Mouse (Mus musculus): ENCODE measurements at regions not wholly inside any gene's neighbourhood (a gene's known extent, or its start where the extent isn't known, plus 50 kb on each side); places are given as distances from the start of the nearest gene placed in this dataset.
"Not testable (repeated sequence)": the region's sequence is repeated elsewhere in the genome, so short reads cannot be mapped to it uniquely, and the experiment has no call there.

- DNase-seq (ENCODE audit: low read depth, low spot score): no peak
Measured at GRCm38 (mm10) chr1:128535537-128536150, 56.4 kb downstream of the Cxcr4 start.

DNA sequence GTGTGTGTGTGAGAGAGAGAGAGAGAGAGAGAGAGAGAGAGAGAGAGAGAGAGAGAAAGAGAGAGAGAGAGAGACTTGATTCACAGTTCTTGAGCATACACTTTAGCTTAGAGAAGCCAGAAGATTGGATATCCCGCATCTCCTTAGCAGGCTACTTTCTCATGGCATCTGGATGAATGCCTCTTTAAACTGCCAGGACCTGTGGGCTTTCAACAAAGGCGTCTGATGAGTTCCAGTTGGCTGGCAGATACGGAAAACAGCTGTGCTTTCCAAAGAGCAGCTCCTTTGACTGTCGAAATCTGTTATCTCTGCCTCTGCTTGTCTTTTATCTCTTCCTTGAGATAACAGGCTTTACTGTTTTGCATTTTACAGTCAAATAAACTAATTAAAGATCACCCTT lies 59.5 kb downstream of the Cxcr4 start:
- no peak for DNase-seq (ENCODE audit: low read depth, low spot score)

DNA sequence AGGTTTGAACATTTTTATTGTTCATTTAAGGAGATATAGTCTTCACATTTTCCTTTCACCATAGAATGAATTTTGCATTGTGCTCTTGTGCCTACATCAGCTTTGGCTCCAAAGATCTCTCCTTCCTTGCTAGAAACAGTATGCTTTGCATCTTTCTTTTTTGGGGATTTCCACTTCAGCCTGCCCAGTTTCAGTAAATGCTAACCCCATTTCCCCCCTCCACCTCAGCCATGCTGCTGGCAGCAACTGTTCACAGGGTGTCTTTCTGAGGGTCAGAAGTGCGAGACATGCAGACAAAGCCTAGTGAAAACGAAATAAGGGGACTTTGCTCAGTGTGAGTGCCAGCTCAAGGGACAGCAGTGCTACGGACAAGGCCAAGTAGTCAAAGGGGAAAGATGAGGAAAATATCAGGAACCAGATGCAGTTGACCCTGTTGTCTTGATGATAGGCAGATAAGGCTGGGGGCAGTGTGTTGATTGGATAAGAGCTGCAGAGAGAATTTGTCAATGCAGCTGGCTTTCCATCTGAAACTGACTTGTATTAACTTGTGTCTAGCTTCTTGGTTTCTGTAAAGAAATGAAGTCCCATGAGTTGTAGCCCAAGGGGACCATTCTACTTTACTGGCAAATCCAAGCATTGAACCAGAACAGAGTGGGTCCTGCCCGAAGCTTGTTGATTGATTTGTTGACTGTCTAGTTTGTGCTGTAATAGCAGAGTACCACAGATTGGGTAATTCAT lies 62.1 kb downstream of the Cxcr4 start:
- DNase-seq (ENCODE audit: low read depth, low spot score): no peak

- DNase-seq (ENCODE audit: low read depth, low spot score): no peak
Measured at GRCm38 (mm10) chr1:128519234-128519633, 72.9 kb downstream of the Cxcr4 start.

DNA sequence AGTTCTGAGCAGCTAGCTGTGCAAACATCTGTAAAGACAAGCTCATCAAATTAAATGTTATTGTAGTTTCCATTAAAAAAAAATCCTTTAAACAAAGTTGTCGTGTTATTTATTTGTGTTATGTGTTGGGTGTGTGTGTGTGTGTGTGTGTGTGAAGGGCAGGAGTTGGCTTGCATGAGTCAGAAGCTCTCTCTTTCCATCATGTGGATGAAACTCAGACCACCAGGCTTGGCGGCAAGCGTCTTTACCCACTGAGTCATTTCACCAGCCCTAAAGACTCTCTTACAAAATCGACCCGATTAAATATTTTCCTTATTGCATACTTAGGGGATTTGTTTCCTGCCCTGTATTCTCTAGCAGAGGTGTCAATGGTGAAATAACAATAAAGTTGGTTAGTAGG lies 73.6 kb downstream of the Cxcr4 start:
- no peak for DNase-seq (ENCODE audit: low read depth, low spot score)

DNA sequence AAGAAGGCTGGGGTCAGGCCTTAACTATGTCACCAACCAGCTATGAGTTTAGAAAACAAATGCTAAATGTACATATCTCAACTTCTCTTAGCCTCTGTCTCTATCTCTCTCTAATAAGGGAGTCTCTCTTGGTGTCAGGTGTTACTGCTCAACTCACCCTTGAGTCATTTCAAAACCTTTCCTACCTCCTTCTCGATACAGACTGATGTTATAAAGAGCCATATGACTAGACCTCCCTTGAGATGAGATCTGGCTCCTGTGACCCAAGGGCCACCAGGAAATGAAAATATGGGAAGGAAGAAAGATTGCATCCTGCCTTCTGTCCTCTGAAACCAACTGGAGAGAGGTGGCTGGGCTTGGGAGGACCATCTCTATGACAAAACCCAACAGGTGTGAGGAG lies 74.7 kb downstream of the Cxcr4 start:
- DNase-seq (ENCODE audit: low read depth, low spot score): no peak

- DNase-seq (ENCODE audit: low read depth, low spot score): no peak
Measured at GRCm38 (mm10) chr1:128514327-128514726, 77.8 kb downstream of the Cxcr4 start.

DNA sequence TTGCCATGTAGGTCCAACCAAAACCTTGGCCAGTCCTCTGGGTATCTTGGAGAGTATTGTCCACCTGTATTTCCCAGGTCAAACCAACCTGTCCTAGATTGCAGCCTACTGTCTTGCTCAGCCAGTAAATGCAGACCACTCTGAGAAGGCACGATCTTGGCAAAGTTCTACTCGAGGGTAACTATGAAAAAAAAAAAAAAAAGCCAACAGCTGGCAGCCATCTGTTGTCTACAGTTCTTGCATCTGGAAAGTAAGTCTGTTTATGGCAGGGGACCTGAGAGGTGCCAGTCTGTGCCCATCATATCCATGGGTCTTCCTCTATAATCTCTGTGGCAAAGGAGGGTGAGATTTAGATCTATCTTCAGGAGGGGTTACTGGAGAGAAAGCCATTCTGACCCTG lies 78.2 kb downstream of the Cxcr4 start:
- DNase-seq (ENCODE audit: low read depth, low spot score): no peak

DNA sequence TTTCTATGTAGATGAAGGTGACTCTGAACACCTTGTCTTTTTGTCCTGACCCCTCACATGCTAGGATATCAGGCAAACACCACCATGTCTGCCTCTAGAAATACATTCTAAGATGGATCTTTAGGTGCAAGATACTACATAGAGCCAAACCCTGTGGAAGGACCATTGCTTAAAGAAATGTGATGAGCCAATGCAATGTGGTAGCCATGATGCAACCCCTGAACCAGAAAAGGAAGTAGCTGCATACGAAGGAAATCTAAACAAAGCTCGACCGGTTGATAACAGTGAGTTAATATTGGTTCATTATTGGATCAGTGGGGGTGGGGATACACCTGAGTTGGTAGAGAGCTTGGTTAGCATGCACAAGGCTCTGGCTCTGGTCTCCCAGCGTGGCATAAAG lies 78.9 kb downstream of the Cxcr4 start:
- no peak for DNase-seq (ENCODE audit: low read depth, low spot score)

GRCm38 (mm10) chr1:128508816-128509461 lies 83.2 kb downstream of the Cxcr4 start:
- peak; percentile 14 for DNase-seq (ENCODE audit: low read depth, low spot score)

DNA sequence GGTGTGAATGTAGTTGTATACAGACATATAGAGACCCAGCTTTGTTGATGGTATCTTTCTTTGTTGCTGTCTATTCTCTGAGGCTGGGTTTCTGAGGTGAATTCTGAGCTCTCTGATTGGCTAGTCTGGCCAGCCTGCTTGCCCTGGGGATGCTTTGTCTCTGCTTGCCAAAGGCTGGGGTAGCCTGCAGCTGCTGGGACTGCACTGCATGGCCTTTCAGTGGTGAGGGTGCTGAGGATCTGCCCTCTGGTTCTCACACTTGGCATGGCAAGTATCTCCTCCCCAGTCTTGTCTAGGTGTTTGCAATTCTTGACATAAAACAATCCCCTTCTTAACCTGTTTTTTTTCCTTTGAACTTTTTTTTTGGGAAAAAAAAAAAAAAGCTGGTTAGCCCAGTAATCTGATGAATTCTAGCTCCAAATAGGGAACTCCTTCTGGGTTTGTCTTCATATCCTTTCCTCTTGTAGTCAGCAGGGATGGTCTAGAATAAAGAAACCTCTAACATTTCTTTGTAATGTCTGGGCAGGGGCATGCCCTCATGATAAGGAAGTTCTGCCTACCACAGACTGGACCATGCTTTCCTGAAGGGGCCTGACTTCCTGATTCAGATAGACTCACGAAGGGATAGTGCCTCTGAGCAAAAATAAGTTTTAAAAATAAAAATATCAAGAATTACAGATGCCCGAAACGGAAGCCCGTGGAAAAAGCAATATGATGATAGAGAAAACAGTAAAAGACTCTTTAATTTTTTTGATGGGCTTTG lies 85.4 kb downstream of the Cxcr4 start:
- no peak for DNase-seq (ENCODE audit: low read depth, low spot score)

DNA sequence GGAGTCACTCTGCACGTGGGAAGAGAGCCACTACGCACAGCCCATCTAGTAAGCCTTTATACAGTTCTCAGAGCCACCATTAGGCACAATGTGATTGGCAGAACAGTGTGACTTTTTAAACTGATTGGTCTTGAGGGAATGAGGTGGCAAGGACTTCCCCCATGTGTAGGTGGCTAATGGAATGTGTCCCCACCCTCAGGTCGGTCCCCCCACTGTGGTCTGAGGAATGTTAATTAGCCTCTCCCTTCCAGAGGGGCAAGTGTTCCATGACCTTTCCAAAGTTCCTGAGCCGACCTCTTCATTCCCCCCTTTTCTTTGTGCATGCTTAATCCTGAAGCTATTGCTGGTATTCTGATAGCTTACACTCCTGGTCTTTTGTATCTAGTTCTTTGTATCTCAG lies 87.2 kb upstream of the Dars start:
- no peak for DNase-seq (ENCODE audit: low read depth, low spot score)

GRCm38 (mm10) chr1:128498042-128498772 lies 81.0 kb upstream of the Dars start:
- DNase-seq (ENCODE audit: low read depth, low spot score): no peak

GRCm38 (mm10) chr1:128492251-128492650 lies 75.1 kb upstream of the Dars start:
- no peak for DNase-seq (ENCODE audit: low read depth, low spot score)

DNA sequence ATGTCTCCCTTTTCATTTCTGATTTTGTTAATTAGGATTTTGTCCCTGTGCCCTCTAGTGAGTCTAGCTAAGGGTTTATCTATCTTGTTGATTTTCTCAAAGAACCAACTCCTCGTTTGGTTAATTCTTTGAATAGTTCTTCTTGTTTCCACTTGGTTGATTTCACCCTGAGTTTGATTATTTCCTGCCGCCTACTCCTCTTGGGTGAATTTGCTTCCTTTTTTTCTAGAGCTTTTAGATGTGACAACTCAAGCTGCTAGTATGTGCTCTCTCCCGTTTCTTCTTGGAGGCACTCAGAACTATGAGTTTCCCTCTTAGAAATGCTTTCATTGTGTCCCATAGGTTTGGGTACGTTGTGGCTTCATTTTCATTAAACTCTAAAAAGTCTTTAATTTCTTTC lies 70.0 kb upstream of the Dars start:
- DNase-seq (ENCODE audit: low read depth, low spot score): not testable (repeated sequence)

DNA sequence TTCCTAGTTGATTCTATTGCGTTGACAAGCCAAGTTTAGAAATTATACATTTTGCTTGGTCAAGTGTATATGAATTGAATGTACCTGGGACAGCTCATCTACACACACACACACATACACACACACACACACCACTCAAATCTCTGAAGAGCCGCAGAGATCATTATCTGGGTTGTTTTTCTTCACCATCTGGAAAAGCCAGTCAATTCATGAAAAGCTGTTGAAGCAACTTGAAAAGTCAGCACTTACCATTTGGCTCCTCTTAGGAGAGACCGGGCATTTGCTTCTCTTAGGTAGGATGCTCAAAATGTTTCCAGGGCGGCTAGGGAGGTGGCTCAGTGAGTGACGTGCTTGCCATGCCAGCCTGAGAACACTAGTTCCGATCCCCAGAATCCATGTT lies 61.2 kb upstream of the Dars start:
- no peak for DNase-seq (ENCODE audit: low read depth, low spot score)

GRCm38 (mm10) chr1:128477653-128478052 lies 60.5 kb upstream of the Dars start:
- no peak for DNase-seq (ENCODE audit: low read depth, low spot score)

GRCm38 (mm10) chr1:128472713-128473230 lies 55.6 kb upstream of the Dars start:
- DNase-seq (ENCODE audit: low read depth, low spot score): peak; percentile 21

- DNase-seq (ENCODE audit: low read depth, low spot score): peak; percentile 32
Measured at GRCm38 (mm10) chr1:128472022-128472712, 55.0 kb upstream of the Dars start.

DNA sequence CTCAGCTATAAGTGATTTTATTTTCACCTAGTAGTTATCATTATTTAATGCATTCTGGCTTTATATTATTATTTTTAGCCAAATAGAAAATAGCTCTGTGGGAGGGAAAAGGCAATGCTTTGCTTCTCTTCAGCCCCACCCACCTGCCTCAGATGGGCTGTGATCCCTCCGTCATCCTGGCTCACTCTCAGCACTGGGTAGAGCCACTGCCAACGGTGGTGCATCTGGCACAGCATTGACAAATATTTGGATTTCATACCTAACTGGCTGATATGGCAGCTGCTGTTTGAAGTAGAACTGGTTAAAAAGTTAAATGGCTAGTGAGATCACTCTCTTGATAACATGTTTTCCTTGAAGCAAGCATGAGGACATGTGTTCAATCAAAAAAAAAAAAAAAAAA lies 53.6 kb upstream of the Dars start:
- DNase-seq (ENCODE audit: low read depth, low spot score): no peak

- DNase-seq (ENCODE audit: low read depth, low spot score): no peak
Measured at GRCm38 (mm10) chr1:128469054-128469453, 51.9 kb upstream of the Dars start.
